Mouse (Mus musculus) limb, embryonic 15.5 days (tissue): ENCODE data around the gene Fitm2. TPM values are rescaled to one million over a fixed set of nuclear protein-coding genes. Genes with fewer than 3 reads are reported as not detected.
"Not testable (repeated sequence)": the region's sequence is repeated elsewhere in the genome, so short reads cannot be mapped to it uniquely, and the experiment has no call there.

Experiments
- ATAC-seq: fragments of 200-750 bp; cut with Nextera tagmentation; 2 replicates; pipeline ENCODE4 v1.8.0; 2017; ENCODE audit warnings: low read depth, moderate TSS enrichment; ENCODE audit not compliant: insufficient number of reproducible peaks, low FRiP score, low TSS enrichment
- H3K27ac ChIP-seq: fragments of 300-500 bp; sonication (generic); 2 replicates; pipeline ENCODE4 v1.5.1; 2015; ENCODE audit warnings: moderate library complexity, mild to moderate bottlenecking, inconsistent platforms
- H3K27me3 ChIP-seq: fragments of 300-500 bp; sonication (generic); 2 replicates; pipeline ENCODE4 v1.6.1; 2015; ENCODE audit warnings: inconsistent platforms
- H3K36me3 ChIP-seq: fragments of 300-500 bp; sonication (generic); 2 replicates; pipeline ENCODE4 v1.6.1; 2015; ENCODE audit warnings: inconsistent platforms
- H3K4me1 ChIP-seq: fragments of 300-500 bp; sonication (generic); 2 replicates; pipeline ENCODE4 v1.6.1; 2015; ENCODE audit warnings: inconsistent platforms
- H3K4me2 ChIP-seq: fragments of 300-500 bp; sonication (generic); 2 replicates; pipeline ENCODE4 v1.6.1; 2015; ENCODE audit warnings: mild to moderate bottlenecking, inconsistent platforms
- H3K4me3 ChIP-seq: fragments of 300-500 bp; sonication (generic); 2 replicates; pipeline ENCODE4 v1.5.1; 2015; ENCODE audit warnings: mild to moderate bottlenecking, inconsistent platforms
- H3K9ac ChIP-seq: fragments of 300-500 bp; sonication (generic); 2 replicates; pipeline ENCODE4 v1.6.1; 2015; ENCODE audit warnings: inconsistent platforms
- H3K9me3 ChIP-seq: fragments of 300-500 bp; sonication (generic); 2 replicates; pipeline ENCODE4 v1.6.1; 2016; ENCODE audit warnings: inconsistent platforms
- WGBS: fragments of 180-500 bp; shearing (Covaris S2); methylation state at CpG from one replicate; pipeline ENCODE4 v1.1.7; 2015; 5-methylcytosine and 5-hydroxymethylcytosine counted together
- polyA plus RNA-seq: library from polyadenylated mRNA; unstranded; fragments of >200 nt; fragmentation: Nextera tagmentation; extraction: Ambion mirVana; gene quantifications from 2 replicates; pipeline ENCODE4 v1.2.1, GENCODE M21; 2015

Gene Fitm2
- polyA plus RNA-seq, 1 experiment from 2014 or later, result 12.5 TPM

DNA sequence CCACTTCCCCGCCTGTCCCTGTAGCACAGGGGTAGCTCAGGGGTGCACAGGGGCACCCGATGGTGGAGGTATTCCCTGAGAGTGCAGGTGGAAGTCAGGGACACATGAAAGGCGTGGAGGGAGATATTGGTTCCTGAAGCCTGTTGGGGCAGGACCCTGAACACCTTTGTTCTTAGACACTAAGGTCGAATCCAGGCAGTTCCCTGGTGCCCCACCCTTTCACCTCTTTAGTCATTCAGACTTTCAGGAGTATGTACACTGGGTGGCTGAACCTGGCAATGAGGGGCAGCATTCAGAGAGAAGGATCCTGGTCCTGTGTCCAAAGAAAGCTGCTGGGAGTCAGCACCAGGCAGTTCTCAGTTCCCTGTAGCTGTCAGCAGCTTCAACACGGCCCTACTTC lies 10.0 kb downstream of the Fitm2 start:
- Histone ChIP-seq H3K9ac (no peak overlapping the region), H3K4me3 (no peak overlapping the region), H3K27ac (no peak overlapping the region), H3K9me3 (no peaks in the 10 kb centered on the region), H3K4me2 (no peak overlapping the region), H3K4me1 (no peaks in the 10 kb centered on the region), H3K36me3 (peaks cover 11% of the 10 kb centered on the region; the same call in 1 of the 2 replicates), H3K27me3 (peaks cover 24% of the 10 kb centered on the region)
- ATAC-seq, result no peak
- WGBS, result 85% methylated on average over 5 of the region's 5 CpGs

- 93% methylated on average over 9 of the region's 9 CpGs for WGBS
- not testable (repeated sequence) for H3K4me3 ChIP-seq, H3K9ac ChIP-seq, H3K36me3 ChIP-seq, H3K4me1 ChIP-seq, ATAC-seq, H3K4me2 ChIP-seq, H3K27ac ChIP-seq, H3K9me3 ChIP-seq
- H3K27me3 ChIP-seq, result peaks cover 24% of the 10 kb centered on the region
Observed at GRCm38 (mm10) chr2:163461307-163461706, 11.1 kb downstream of the Fitm2 start.

GRCm38 (mm10) chr2:163460622-163461021 lies 11.8 kb downstream of the Fitm2 start:
- H3K9me3 ChIP-seq, result no peaks in the 10 kb centered on the region
- H3K4me3 ChIP-seq, result no peak overlapping the region
- no peaks in the 10 kb centered on the region for H3K4me1 ChIP-seq
- 88% methylated on average over 8 of the region's 8 CpGs for WGBS
- H3K27ac ChIP-seq, result no peak overlapping the region
- no peak for ATAC-seq
- H3K4me2 ChIP-seq, result no peak overlapping the region
- H3K36me3 ChIP-seq, result 0 out of 2 replicates have a peak, but pooled peaks cover under 1% of the 10 kb centered on the region
- H3K9ac ChIP-seq, result no peak overlapping the region
- peaks cover 24% of the 10 kb centered on the region for H3K27me3 ChIP-seq

- 39% methylated on average over 10 of the region's 10 CpGs for WGBS
- peaks cover 24% of the 10 kb centered on the region for H3K27me3 ChIP-seq
- ATAC-seq, result no peak
Observed at GRCm38 (mm10) chr2:163459380-163459779, 13.0 kb downstream of the Fitm2 start.

GRCm38 (mm10) chr2:163458539-163459265 lies 13.7 kb downstream of the Fitm2 start:
- no peak for ATAC-seq
- no peak overlapping the region for H3K4me2 ChIP-seq
- H3K27me3 ChIP-seq, result peaks cover 24% of the 10 kb centered on the region
- no peaks in the 10 kb centered on the region for H3K36me3 ChIP-seq
- H3K4me3 ChIP-seq, result no peak overlapping the region
- H3K9me3 ChIP-seq, result no peaks in the 10 kb centered on the region
- H3K27ac ChIP-seq, result no peak overlapping the region
- no peaks in the 10 kb centered on the region for H3K4me1 ChIP-seq
- WGBS, result 49% methylated on average over 27 of the region's 27 CpGs
- H3K9ac ChIP-seq, result no peak overlapping the region

More at GRCm38 (mm10) chr2:163459380-163459779, 13.0 kb downstream of the Fitm2 start:
- Histone ChIP-seq H3K27ac (no peak overlapping the region), H3K36me3 (no peaks in the 10 kb centered on the region), H3K9me3 (no peaks in the 10 kb centered on the region), H3K4me1 (no peaks in the 10 kb centered on the region), H3K4me3 (no peak overlapping the region), H3K9ac (no peak overlapping the region), H3K4me2 (no peak overlapping the region)

- Histone ChIP-seq H3K4me1 (no peaks in the 10 kb centered on the region), H3K27me3 (peaks cover 9% of the 10 kb centered on the region), H3K36me3 (no peaks in the 10 kb centered on the region), H3K9me3 (no peaks in the 10 kb centered on the region), H3K4me2 (no peak overlapping the region), H3K9ac (no peak overlapping the region), H3K4me3 (no peak overlapping the region), H3K27ac (no peak overlapping the region)
- ATAC-seq, result no peak
- WGBS, result 91% methylated on average over 13 of the region's 13 CpGs
Observed at GRCm38 (mm10) chr2:163453378-163453777, 19.1 kb downstream of the Fitm2 start.

- H3K36me3 ChIP-seq, result no peaks in the 10 kb centered on the region
- H3K9ac ChIP-seq, result no peak overlapping the region
- ATAC-seq, result no peak
- peaks cover 3% of the 10 kb centered on the region; the same call in 1 of the 2 replicates for H3K27me3 ChIP-seq
- H3K27ac ChIP-seq, result no peak overlapping the region
- no peak overlapping the region for H3K4me3 ChIP-seq
- no peak overlapping the region for H3K4me2 ChIP-seq
- no peaks in the 10 kb centered on the region for H3K9me3 ChIP-seq
- no peaks in the 10 kb centered on the region for H3K4me1 ChIP-seq
- 85% methylated on average over 6 of the region's 6 CpGs for WGBS
Observed at GRCm38 (mm10) chr2:163452738-163453137, 19.7 kb downstream of the Fitm2 start.

DNA sequence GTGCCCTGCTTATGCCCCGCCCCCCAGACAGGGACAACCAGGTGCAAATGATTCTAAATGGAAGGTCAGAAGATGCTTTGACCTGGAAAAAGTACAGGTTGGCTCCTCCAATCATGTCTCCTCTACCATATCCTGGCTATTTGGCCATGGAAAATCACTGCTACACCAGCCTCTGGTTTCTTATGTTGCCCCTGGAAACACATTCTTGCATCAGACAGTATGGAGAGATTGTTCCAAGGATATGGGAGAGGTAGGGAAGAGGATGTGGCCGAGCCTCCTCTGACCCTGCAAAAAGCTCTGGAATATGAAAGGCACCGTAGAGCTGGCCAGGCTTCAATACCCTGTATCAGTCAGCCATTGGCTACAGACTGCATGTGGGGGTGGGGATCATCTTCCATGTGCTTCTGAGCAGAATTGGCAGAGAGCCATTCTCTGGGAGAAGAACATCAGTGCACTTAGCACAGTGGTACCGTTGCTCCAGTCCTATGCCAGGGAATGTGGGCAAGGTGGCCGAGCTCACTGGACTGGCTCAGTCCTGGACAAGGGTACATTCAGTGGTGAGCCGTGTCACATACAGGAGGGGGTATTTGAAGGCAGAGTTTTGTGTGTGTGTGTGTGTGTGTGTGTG lies 21.6 kb downstream of the Fitm2 start:
- no peak overlapping the region for H3K9ac ChIP-seq
- no peak overlapping the region for H3K4me2 ChIP-seq
- ATAC-seq, result no peak
- no peak overlapping the region for H3K4me3 ChIP-seq
- 67% methylated on average over 6 of the region's 6 CpGs for WGBS
- H3K9me3 ChIP-seq, result no peaks in the 10 kb centered on the region
- no peak overlapping the region for H3K27ac ChIP-seq
- H3K27me3 ChIP-seq, result no peaks in the 10 kb centered on the region
- H3K36me3 ChIP-seq, result no peaks in the 10 kb centered on the region
- H3K4me1 ChIP-seq, result no peaks in the 10 kb centered on the region

GRCm38 (mm10) chr2:163449276-163449675 lies 23.2 kb downstream of the Fitm2 start:
- no peak overlapping the region for H3K4me2 ChIP-seq
- no peak overlapping the region for H3K27ac ChIP-seq
- no peaks in the 10 kb centered on the region for H3K27me3 ChIP-seq
- WGBS, result 60% methylated on average over 3 of the region's 3 CpGs
- H3K4me3 ChIP-seq, result no peak overlapping the region
- ATAC-seq, result no peak
- no peaks in the 10 kb centered on the region for H3K4me1 ChIP-seq
- no peaks in the 10 kb centered on the region for H3K36me3 ChIP-seq
- H3K9ac ChIP-seq, result no peak overlapping the region
- H3K9me3 ChIP-seq, result no peaks in the 10 kb centered on the region

GRCm38 (mm10) chr2:163447375-163447774 lies 25.1 kb downstream of the Fitm2 start:
- 82% methylated on average over 12 of the region's 12 CpGs for WGBS
- Histone ChIP-seq H3K36me3 (no peaks in the 10 kb centered on the region), H3K4me3 (no peak overlapping the region), H3K27ac (no peak overlapping the region), H3K27me3 (no peaks in the 10 kb centered on the region), H3K9ac (no peak overlapping the region), H3K4me2 (no peak overlapping the region), H3K9me3 (no peaks in the 10 kb centered on the region), H3K4me1 (no peaks in the 10 kb centered on the region)
- ATAC-seq, result no peak

DNA sequence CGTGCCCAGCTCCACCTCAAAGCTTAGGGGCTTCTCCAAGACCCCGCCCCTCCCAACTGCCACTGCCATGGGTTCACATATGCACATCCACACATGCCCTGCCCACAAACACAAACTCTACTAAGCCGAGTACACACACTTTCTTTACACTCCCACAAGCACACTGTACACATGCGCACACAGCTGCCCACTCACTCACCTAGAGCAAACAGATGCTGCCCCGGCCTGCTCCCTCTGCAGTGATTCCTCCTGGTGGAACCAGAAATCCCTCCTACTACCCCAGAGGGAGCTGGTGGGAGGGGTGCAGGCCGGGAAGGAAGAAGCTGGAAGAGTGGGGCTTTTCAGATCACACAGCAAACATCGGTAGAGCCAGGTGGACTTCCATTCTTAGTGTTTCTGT lies 28.4 kb downstream of the Fitm2 start:
- no peak for ATAC-seq
- Histone ChIP-seq H3K27ac (no peak overlapping the region), H3K4me2 (no peak overlapping the region), H3K36me3 (no peaks in the 10 kb centered on the region), H3K27me3 (peaks cover 14% of the 10 kb centered on the region), H3K9ac (no peak overlapping the region), H3K4me1 (no peaks in the 10 kb centered on the region), H3K4me3 (no peak overlapping the region), H3K9me3 (no peaks in the 10 kb centered on the region)
- WGBS, result 59% methylated on average over 7 of the region's 7 CpGs

- Histone ChIP-seq H3K4me3 (no peak overlapping the region), H3K9me3 (no peaks in the 10 kb centered on the region), H3K4me1 (peaks cover 2% of the 10 kb centered on the region), H3K27ac (no peak overlapping the region), H3K27me3 (peaks cover 18% of the 10 kb centered on the region), H3K4me2 (no peak overlapping the region), H3K9ac (no peak overlapping the region), H3K36me3 (no peaks in the 10 kb centered on the region)
- ATAC-seq, result no peak
- WGBS, result 62% methylated on average over 6 of the region's 6 CpGs
Observed at GRCm38 (mm10) chr2:163443543-163443942, 28.9 kb downstream of the Fitm2 start.
